Mouse (Mus musculus) spleen, adult 18-20 months (tissue): ENCODE results near the gene Hsd11b1.

Experiments
- DNase-seq, 2 experiments: peaks; one replicate each; pipeline ENCODE4 v3.0.0; 2022; ENCODE audit warnings: mixed read lengths in 2 of 2

The Hsd11b1 gene

GRCm38 (mm10) chr1:193198312-193198711 lies 65.6 kb downstream of the Hsd11b1 start:
- no peak for DNase-seq

GRCm38 (mm10) chr1:193197494-193198205 lies 66.2 kb downstream of the Hsd11b1 start:
- no peak for DNase-seq

- no peak for DNase-seq
These were observed 68.6 kb downstream of the Hsd11b1 start for GRCm38 (mm10) chr1:193195169-193195810.

- no peak for DNase-seq
These were observed 69.3 kb downstream of the Hsd11b1 start for GRCm38 (mm10) chr1:193194416-193195140.

GRCm38 (mm10) chr1:193191675-193192283 lies 72.1 kb downstream of the Hsd11b1 start:
- DNase-seq: no peak

- DNase-seq: no peak
These were observed 74.1 kb downstream of the Hsd11b1 start for GRCm38 (mm10) chr1:193189771-193190170.

- peak; percentile 61 to 67 for DNase-seq
These were observed 74.7 kb downstream of the Hsd11b1 start for GRCm38 (mm10) chr1:193189151-193189621.

GRCm38 (mm10) chr1:193188257-193188656 lies 75.6 kb downstream of the Hsd11b1 start:
- no peak for DNase-seq

- DNase-seq: no peak
These were observed 82.8 kb downstream of the Hsd11b1 start for GRCm38 (mm10) chr1:193181104-193181503.

GRCm38 (mm10) chr1:193174143-193174733 lies 89.6 kb downstream of the Hsd11b1 start:
- DNase-seq: no peak

- DNase-seq: no peak
These were observed 90.1 kb downstream of the Hsd11b1 start for GRCm38 (mm10) chr1:193173810-193174129.

- DNase-seq: peak; percentile 92 to 97
These were observed 90.7 kb downstream of the Hsd11b1 start for GRCm38 (mm10) chr1:193172991-193173809.
